Mouse (Mus musculus): ENCODE results near the gene Dap.

The Dap gene

DNA sequence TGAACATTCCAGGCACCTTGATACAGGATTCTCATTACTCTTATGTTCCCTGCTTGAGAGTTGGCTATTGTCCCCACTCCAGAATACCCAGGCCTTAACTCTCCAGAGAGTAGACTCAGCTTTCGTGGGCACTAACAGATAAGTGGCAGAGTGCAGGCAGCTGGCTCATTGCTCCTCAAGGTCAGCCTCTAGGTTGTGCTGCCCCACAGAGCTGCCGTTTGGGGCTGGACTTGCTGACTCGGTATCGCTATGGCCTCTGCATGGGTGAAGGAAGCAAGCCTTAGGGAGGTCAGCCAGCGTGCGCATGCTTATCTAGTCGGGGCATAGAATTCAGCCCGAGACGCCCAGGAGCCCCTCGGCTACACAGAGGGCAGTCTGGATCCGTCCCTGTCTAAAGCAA is 13.3 kb downstream of the Dap start:
- DNase-seq (ENCODE audit: low read depth, low spot score), result no peak

DNA sequence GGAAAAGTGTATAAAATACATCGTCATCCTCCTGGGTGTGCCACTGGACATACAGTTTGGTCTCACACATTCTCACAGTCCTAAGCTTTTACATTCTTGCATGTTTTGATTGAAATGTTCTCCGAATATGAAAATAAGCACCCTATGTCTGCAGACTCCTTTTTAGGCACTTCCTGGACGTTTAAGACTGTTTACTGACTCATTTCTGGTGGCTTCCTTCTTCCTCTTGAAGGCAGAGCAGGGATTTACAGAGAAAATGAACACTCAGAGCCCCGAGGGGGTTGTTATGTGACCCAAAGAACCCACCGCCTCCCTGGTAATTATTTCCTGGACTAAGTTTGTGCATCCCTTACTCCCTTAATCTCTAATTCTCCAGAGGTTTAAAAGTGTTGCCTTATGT is 13.8 kb downstream of the Dap start:
- DNase-seq (ENCODE audit: low read depth, low spot score), result no peak

DNA sequence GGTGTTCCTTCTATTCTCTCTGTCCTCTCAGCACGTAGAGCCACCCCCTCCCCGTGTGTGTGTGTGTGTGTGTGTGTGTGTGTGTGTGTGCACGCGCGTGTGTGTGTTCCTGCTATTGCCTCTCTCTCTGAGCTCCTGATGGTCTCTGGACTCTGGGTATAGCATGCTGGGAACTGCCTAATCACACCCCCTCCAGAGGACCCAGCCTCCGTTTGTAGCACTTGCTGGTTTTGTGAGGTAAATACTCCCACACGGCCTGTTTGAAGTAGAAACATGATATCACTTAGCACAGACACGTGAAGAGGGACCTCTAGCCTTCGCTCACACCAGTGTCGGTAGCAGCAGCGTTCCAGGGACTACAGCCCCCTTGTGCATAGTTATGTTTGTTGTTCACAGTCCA is 14.5 kb downstream of the Dap start:
- DNase-seq (ENCODE audit: low read depth, low spot score), result no peak

DNA sequence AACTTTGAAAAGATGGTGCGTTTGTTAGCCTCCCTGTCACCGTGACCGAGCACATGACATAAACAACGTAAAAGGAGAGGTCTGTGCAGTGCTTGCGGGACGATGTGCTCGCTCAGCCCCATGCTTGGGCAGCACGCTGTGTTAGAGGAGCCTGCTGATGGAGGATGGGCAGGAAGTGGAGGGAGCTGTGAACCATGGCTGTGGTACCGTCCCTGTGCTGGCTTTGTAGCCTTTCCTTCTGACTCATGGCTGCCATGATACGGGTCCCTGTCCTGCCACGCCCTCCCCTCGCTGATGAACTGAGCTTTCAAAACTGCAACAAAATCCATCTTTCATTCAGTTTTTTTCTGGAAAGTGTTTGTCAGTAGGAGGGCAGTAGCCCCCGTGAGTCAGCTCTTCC is 15.6 kb downstream of the Dap start:
- DNase-seq (ENCODE audit: low read depth, low spot score), result no peak

DNA sequence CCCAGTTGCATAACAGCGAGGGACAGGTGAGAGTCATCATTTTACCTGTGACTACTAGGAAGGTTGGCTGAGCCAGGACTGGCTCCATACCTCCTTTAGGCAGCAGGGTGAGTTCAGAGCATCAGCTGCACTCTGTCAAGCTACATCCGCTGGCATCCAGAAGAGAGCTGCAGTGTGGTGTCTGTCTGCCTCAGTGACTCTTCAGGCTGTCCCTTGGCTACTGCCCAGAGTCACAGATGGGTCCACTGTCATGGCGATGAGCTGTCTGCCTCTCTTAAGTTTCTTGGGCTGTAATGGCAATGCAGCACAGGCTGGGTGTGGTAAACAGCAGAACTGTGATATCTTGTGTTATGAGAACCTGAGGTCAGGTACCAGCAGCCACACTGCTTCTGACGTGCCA is 16.1 kb downstream of the Dap start:
- peak; percentile 17 for DNase-seq (ENCODE audit: low read depth, low spot score)

DNA sequence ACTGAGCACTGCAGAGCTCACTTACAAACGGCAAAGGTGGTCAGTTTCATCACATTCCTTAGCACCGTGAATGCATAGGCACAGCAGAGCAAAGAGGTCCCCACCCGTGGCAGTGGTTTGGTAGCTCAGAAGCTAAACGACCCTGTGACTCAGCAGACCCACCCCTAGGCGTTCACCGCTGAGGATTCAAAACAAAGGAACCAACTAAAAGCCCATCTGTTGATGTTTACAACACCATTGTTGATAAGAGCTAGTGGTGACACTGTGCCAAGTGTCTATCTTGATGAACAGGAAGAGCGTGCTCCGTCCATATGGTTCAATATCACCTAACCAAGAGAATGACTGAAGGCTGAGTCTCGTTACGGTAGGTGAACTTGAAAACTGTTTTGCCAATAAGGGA is 19.1 kb downstream of the Dap start:
- DNase-seq (ENCODE audit: low read depth, low spot score), result no peak

DNA sequence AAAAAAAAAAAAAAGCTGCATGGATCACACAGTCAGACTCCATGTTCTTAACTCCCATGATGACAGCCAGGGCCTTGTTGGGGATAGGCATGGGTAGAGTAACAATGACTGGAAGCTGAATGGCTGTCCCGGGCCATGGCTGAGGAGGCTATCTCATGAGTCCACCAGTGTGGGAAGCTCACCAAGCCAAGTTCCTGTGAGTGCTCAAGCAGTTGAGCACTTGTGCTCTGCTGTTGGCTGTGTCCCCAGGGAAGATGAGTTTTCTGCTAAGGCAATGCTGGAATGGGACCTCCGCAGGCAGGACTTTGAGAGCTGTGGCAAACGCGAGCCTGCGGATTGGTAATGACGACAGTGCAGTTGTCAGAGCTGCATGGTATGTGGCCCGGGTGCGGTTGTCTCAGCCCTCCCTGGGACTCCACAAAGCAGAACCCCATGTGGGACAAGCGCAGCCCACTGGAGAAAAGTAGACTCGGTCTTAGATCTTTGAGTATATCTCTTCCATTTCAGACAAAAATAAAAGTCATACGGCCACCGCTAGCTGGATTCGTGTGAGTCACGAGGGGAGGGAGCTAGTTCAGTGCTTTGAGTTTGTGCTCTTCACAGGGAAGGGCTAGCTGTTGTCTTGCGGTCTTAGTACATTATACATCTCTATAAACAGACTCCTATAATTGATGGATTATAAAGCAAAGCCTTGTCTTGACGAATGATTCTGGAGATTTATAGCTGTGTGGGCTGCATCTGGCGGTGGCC is 20.8 kb downstream of the Dap start:
- DNase-seq (ENCODE audit: low read depth, low spot score), result no peak

DNA sequence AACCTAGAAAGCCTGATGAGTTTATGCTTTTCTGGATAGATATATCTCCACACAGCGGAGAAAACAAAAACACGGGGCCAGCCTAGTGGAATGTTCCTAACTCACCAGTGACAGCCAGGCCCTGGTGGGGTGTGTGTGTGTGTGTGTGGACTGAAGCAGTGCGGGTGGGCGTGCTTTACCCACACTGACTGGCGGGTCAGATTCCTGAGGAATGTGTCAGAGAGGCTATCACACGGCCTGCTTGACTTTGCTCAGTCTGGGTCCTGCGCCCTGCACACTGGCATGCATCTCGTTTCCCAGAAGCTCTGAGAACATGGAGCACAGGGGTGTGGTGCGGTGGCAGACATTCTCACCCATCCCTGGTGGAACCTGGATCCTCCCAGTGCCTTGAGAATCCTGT is 21.8 kb downstream of the Dap start:
- no peak for DNase-seq (ENCODE audit: low read depth, low spot score)

DNA sequence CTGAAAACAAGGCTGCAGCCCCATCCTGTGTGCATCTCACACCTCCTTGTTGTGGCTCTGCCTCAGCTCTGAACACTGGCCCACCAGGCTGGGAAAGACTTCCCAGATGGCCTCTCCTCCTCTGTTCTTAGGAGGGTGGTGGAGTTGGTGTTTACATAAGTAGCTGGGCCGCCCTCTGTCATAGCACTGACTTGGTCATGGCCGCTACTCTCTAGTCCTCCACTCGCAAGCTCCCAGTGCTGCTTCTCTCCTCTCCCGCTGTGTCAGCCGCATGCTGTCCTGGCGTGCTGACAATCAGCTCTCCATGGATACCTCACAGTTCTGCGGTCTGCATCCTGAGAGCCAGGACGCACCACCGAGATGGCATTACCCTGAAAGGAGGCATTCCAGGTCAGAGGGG is 22.9 kb downstream of the Dap start:
- peak; percentile 73 for DNase-seq (ENCODE audit: low read depth, low spot score)

DNA sequence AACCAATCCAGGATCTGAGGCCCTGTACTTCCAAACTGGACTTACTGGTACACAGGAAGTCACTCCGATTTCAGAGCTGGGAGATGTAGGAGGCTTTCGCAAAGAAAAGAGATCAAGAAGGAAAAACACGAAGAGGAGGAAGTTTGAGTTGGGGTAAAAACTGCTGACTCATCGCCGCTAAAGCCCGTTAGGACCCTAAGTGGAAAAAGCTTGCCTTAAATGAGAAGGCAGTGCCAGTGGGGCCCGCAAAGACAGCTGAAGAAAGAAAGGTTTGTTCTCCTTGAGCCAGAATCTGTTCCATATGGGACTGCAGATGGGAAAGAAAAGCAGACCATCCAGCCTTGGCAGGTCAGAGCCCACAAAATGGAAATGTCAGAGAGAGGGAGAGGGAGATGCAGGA is 24.8 kb downstream of the Dap start:
- DNase-seq (ENCODE audit: low read depth, low spot score), result peak; percentile 37

DNA sequence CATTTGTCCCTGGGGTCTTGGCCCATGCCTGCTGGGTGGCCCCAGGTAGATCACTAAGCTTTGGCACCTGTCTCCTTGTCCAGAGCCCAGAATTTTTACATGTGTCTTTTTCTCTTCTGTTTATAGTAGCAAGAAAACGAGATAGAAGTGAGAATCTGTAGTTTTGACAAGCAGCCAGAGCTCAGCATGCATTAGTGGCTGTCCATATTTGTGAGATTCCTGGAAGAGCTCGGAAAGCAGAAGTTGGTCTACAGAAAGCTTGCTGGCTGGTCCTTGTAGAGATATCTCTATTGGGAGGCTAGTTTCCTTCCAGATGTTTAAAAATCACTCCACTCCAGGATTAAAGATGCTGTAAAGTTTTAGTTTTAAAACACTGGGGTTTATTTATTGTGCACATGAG is 25.9 kb downstream of the Dap start:
- peak; percentile 49 for DNase-seq (ENCODE audit: low read depth, low spot score)

DNA sequence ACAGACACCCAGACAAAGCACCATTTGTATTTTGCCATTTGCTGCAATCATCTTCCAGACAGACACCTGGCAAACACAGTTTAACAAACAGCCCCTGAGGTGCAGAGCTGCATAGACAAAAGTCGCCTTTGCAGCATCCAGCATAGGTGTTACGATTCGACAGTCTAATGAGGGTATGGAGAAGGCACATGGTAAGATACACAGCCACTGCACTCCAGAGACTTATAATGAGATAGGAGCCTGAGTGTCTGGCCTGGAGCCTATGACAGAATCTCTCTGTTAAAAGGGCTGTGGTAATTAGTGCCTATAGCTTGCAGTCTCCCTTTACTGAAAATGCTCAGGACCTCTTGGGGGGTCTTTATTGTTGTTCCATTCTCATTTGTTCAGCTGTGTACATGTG is 26.6 kb downstream of the Dap start:
- DNase-seq (ENCODE audit: low read depth, low spot score), result no peak

DNA sequence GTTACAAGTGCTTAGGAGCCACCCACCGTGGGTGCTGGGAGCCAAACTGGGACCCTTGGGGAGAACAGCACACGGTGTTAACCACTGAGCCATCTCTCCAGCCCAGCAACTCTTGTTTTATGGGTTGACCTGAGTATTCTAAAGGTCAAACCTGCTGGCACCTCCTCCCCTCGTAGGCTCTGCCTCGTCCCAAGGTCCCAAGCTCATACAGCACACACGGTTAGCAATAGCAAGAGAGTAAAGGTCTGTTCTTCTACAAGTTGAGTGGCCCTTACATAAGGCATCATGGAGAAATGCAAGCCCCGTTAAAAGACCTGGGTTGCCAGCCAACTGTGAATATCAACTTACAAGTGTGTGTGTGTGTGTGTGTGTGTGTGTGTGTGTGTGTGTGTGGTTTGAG is 27.1 kb downstream of the Dap start:
- DNase-seq (ENCODE audit: low read depth, low spot score), result no peak

DNA sequence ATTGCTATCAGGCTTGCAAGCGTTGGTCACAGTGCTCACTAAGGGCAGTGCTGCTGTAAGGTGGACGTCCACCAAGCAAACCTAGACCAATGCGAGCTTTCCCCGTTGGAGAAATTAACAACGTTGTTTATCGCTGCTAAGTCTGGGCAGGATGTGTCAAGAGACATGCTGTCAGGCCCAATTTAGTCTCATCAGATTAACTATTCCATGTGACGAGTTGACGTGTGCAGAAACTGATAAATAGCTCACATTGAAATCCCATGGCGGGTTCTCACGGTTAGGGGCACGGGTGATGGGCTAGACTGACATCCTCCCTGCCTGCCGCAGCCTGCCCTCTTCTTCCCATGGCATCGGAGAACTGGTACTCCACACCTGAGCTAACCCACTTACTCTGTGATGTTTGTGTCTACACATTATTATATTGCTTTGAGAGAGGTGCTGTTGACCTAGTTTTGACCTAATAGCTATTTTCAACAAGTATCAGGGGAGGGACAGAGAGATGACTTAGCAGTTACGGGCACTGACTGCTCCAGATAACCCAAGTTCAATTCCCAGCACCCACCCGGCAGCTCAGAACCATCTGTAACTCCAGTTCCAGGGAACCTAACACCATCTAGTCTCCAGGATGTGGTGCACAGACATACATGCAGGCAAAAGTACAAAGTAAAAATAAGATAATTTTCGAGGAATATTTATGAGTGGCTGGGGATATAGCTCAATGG is 28.6 kb downstream of the Dap start:
- DNase-seq (ENCODE audit: low read depth, low spot score), result no peak

DNA sequence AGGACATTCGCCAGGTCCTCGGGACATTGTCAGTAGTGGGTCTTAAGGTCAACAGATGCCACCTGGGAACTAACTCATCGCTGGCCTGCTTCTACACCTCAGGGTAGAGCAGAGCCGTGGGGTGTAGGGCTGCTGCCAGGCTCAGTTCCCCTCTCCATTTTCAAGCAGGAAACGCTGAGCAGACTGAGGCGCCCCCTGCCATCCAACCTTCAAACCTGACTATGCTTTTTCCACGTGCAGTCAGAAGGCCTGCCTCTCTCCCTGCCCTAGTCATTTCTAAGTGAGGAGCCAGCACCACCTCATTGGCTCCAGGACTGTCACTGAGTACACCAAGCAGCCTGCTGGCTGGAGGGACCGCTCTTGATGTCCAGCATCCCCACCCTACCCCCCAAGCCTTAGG is 29.3 kb downstream of the Dap start:
- no peak for DNase-seq (ENCODE audit: low read depth, low spot score)

DNA sequence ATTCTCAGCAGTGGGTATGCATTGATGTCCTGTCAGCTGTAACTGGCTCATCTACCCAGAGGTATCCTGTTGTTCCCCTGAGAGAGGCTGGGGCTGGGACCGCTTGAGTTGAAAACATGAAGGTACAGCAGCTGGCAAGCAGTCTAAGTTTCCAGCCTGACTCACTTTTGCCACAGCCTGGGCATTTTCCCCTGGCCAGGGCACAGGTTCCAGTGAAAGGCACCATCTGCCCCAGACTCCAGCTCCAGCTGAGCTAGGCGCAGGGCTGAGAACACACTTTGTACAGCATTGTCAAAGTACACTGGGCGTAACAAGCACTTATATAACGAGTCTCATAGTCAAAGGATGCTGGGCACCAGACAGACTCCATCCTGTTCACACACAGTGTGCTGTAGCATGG is 29.8 kb downstream of the Dap start:
- peak; percentile 43 for DNase-seq (ENCODE audit: low read depth, low spot score)

DNA sequence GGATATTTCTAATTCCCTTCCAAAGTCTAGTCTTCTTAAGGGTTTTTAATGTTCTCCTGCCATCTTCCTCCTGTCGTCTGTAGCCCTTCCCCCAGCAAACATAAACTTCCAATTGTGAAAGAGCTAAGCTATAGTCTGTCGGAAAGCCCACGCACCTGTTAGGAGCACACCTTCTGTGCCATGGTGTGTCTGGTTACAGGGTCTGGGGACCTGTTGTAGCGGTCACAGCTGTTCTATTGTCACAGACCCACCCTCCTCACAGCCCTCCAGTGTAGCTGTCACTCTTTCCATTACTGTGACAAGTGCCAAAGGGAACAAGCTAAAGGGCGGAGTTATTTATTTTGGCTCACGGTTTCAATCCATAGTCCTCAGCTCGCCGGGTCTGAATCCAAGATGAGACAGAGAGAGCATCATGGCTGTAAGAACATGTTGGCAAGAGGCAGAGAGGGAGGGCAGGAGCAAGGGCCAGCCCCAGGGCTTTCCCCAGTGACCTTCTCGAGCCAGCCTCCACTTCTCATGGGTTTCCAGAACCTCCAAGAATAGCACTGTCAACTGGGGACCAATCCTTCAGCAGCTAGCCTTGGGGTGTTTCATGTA is 30.9 kb downstream of the Dap start:
- no peak for DNase-seq (ENCODE audit: low read depth, low spot score)

DNA sequence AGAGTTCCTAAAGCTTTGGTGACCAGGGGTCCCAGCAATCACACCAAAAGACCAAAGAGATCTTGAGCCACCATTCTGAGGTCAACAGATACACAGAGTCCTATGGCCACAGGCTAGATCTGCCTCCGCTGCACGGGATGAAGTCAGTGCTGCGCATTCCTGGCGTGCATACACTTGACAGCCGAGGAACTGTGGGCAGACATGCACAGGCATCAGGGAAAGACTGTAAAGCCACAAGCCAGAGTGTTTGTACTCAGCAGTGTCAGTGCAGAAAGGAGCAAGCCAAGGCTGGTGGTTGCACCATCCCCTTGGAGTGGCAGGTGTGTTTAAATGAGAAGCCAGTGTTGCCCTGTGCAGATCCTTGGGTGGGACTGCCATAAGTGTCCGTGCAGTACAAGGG is 31.6 kb downstream of the Dap start:
- DNase-seq (ENCODE audit: low read depth, low spot score), result no peak

DNA sequence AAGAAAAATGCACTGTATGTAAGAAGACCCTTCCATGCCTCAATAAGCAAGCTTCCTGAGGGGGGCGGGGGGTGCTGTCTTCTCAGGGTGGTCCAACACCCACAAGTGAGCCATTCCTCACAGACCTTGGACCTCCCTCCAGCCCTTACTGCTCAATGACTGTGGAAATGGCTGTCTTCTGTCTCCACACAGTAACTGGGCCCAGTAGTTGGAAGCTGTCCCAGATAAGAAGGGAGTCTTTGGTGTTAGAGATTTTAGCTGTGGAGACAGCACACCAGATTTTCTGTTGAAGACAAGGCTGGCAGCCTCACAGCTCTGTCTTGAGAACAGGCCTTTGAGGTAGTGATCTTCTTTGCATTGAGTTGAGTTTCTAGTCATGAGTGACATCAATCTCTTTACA is 33.2 kb downstream of the Dap start:
- DNase-seq (ENCODE audit: low read depth, low spot score), result peak; percentile 24

DNA sequence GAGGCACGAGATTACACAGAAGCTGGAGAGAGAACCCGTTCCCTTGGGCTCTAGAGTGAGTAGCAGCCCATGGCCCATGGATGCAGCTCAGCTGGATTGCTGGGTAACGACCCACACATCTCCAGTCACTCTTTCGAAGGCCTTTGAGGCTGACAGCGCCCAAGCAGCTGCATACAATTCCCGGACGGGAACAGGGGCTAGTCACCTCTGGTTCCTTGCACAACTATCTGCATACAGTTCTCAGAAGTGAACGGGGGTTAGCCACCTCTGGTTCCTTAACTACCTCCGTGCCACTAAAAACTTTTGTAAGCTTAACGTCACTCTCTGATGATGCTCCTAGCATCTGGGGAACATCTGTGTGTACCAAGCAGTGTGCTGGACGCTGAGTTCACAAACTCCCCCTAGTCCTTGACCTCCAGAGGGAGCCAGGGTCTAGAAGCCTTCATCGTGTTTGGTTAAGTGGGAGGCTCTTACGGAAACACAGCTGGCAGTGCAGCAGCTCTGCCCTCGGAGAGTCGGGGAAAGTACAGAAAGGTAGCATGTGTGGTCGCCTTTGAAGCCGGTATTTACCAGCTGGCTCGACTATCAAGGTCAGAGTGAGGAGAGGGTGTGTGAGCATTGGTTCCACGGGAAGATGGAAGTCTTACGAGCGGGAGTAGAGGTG is 34.0 kb downstream of the Dap start:
- no peak for DNase-seq (ENCODE audit: low read depth, low spot score)

DNA sequence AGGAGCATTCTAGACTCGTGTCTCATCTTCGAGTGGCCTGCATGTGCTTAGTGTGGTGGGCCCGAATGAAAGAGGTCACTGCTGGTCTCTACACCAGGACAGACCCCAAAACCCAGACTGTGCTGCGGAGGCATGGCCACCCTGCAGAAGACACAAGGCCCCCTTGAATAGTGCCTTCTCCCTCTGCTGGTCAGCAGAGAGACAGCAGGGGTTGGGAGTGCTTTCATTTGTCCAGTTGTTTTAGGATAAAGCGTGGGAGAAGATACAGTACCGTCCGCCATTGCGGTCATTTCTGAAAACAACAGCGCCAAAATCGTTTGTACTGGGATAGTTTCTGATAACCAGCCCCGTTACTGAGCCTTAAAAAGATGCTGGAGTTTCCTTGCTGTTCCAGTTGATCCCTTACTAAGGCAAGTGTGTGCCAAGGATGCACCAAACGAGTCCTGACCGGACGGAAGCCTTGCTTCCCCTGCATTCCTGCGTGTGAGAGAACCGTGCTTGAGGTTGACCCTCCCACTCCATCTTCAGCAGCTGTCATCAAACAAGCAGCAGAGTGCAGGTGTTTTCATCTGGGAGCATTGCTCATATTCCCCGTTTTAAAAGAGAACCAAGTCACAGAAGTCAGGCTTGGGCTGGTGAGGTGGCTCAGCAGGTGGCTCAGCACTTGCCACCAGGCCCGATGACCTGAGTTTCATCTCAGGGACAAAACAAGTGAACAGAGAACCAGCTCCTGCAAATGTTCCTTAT is 34.8 kb downstream of the Dap start:
- DNase-seq (ENCODE audit: low read depth, low spot score), result peak; percentile 35

DNA sequence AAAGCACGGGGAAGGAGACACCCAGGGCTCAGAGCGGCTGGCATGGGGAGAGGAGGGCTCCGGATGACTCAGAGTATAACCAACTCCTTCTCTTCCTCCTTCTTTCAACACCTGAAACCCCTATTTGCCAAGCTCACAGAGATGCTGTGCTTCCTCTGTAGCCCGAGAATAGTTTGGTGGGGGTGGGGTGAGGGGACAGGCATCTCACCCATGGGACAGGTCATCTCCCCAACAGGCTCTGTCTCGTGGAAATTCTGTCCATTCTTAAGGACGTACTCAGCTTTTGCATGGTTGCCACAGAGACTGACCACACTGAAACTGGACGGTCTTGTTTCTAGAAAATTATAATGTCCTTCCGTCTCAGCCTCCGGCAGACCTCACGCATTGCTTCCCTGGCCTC is 37.0 kb downstream of the Dap start:
- DNase-seq (ENCODE audit: low read depth, low spot score), result no peak

Measured in brain, adult 2 months (tissue).